32 mouse cellular contexts compared by ENCODE assay signal in the genomic region with DNA sequence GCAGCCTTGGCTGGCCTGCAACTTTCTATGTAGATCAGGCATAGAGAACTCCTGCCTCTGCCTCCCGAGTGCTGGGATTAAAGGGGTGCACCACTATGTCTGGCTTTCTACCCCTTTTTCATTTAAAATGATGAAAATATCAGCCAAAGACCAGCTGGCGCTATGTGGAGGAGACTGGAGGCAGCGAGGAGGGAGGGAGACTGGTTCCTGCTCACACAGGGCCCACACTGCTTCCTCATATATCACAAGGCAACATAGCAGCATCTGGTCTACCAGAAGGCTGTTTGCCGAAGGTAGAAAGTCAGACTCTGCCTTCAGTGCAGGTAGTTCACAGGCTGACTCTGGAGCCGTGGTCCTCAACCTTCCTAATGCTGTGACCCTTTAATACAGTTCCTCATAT. TPM values are rescaled to one million over a fixed set of nuclear protein-coding genes. Genes with fewer than 3 reads are reported as not detected.
DNase-seq lines count a peak whose midpoint lies in the region; TF ChIP-seq lines count a peak whose summit lies in the region.
"Had no signal": no experiment of that assay in that cellular context is flagged by ENCODE, and none has a peak within 500 bp of the region (broad histone marks: within the 10 kb centered on the region; RNA-seq: fewer than 3 reads in every experiment).

No protein-coding gene starts in this region.

- H3K27ac ChIP-seq in layer of hippocampus, adult 2 months = peak overlapping the region; percentile 61
- H3K27ac ChIP-seq in macrophage = peak overlapping the region; percentile 65; the same call in 1 of the 2 replicates
- H3K27ac ChIP-seq: forebrain, embryonic 13.5 days; heart, adult 2 months; hindbrain, embryonic 13.5 days; kidney, postnatal 0 days; limb, embryonic 13.5 days; liver, embryonic 12.5 days; neural tube, embryonic 15.5 days; stomach, embryonic 15.5 days had no signal

- WGBS in macrophage (ENCODE audit: missing documents) = 85% methylated on average over 5 of the region's 5 CpGs

- DNase-seq in layer of hippocampus, adult 2 months (ENCODE audit: low spot score in 2 of 2) = peak; percentile 53 to 68
- no peak for DNase-seq in layer of hippocampus, postnatal 14 days (ENCODE audit: low spot score in 2 of 2)
- peak; percentile 85 for DNase-seq in right cerebral cortex, adult 18-20 months
- no peak for DNase-seq in right cerebral cortex, postnatal 14 days
- no peak for DNase-seq in cerebellum, adult 9-11 months
- no peak for DNase-seq in adipocyte (ENCODE audit: low spot score)
- DNase-seq: adrenal gland, adult 2 months; adrenal gland, postnatal 36 days; B cell, adult 2 months; cerebellum, adult 2 months; cerebellum, postnatal 25 days; heart, adult 2 months; heart, postnatal 4 days; kidney, adult 8-10 months; kidney, postnatal 4 days; liver, postnatal 0 days; lung, postnatal 4 days; midbrain, embryonic 14.5 days; retina, postnatal 1 day; thymus, postnatal 14 days had no signal

- peaks cover 10% of the 10 kb centered on the region; the same call in 1 of the 2 replicates for H3K79me2 ChIP-seq in macrophage (ENCODE audit: inconsistent target)

- no peak overlapping the region for H3K4me3 ChIP-seq in layer of hippocampus, adult 2 months
- H3K4me3 ChIP-seq in macrophage (ENCODE audit: inconsistent target) = no peak overlapping the region
- H3K4me3 ChIP-seq: forebrain, embryonic 13.5 days; heart, adult 2 months; heart, embryonic 12.5 days; hindbrain, embryonic 13.5 days; limb, embryonic 13.5 days; liver, embryonic 12.5 days; neural tube, embryonic 15.5 days; stomach, embryonic 15.5 days had no signal

- TF ChIP-seq CTCF in layer of hippocampus, adult 2 months (conservative IDR thresholded peaks at IDR 0.05) = no peak

- peaks cover 43% of the 10 kb centered on the region for H3K36me3 ChIP-seq in macrophage (ENCODE audit: inconsistent target)

RNA-seq across cellular contexts. Expression of gene Tmem121b, which starts 13.2 kb away (rescaled TPM):
- 10 to 100 TPM; 38.2 to 38.6 TPM for total RNA-seq in layer of hippocampus, adult 2 months (2021)
- total RNA-seq in layer of hippocampus, postnatal 14 days (2021) = 10 to 100 TPM; 41.3 to 42.2 TPM
- under 1 TPM in 2 of 26 experiments, not detected in 24; 0.16 to 0.17 TPM for total RNA-seq in macrophage (2018; cell fraction: chromatin; rRNA removed)
- under 1 TPM in 8 of 26 experiments, not detected in 18; 0.03 to 0.05 (median 0.05) TPM for total RNA-seq in macrophage (2018; cell fraction: cytosol; rRNA removed)
- under 1 TPM in 7 of 26 experiments, not detected in 19; 0.06 to 0.34 (median 0.16) TPM for total RNA-seq in macrophage (2018; cell fraction: nucleus; rRNA removed)
- polyA plus RNA-seq in macrophage (2018) = not detected in 3 replicates
- total RNA-seq: gastrocnemius, adult 8-10 months; heart, adult 2 months; megakaryocyte-erythroid progenitor cell, adult 5-6 weeks had no signal
- polyA plus RNA-seq: heart, adult 2 months; heart, postnatal 0 days; liver, postnatal 0 days had no signal

RNA-seq across cellular contexts. Expression of gene Il17ra, which starts 17.3 kb away (rescaled TPM):
- total RNA-seq in layer of hippocampus, adult 2 months (2021) = 1 to 10 TPM; 6.7 to 8.1 TPM
- total RNA-seq in layer of hippocampus, postnatal 14 days (2021) = 1 to 10 TPM; 5.0 to 6.6 TPM
- 100 to 1,000 TPM in 9 of 26 experiments, 10 to 100 TPM in 17; 16.1 to 338 (median 55.1) TPM for total RNA-seq in macrophage (2018; cell fraction: chromatin; rRNA removed)
- 100 to 1,000 TPM in 2 of 26 experiments, 10 to 100 TPM in 22, 1 to 10 TPM in 2; 6.7 to 150 (median 15.3) TPM for total RNA-seq in macrophage (2018; cell fraction: cytosol; rRNA removed)
- 100 to 1,000 TPM in 9 of 26 experiments, 10 to 100 TPM in 17; 22.5 to 279 (median 75.0) TPM for total RNA-seq in macrophage (2018; cell fraction: nucleus; rRNA removed)
- 11.0 to 16.8 TPM (median 11.8 TPM) in 3 replicates for polyA plus RNA-seq in macrophage (2018)

RNA-seq across cellular contexts. Expression of gene Hdhd5, which starts 50.8 kb away (rescaled TPM):
- 10 to 100 TPM; 32.3 to 40.2 TPM for total RNA-seq in layer of hippocampus, adult 2 months (2021)
- total RNA-seq in layer of hippocampus, postnatal 14 days (2021) = 10 to 100 TPM; 34.2 to 38.1 TPM
- total RNA-seq in macrophage (2018; cell fraction: chromatin; rRNA removed) = 10 to 100 TPM; 14.5 to 56.9 (median 34.4) TPM
- 1 to 10 TPM; 1.8 to 7.5 (median 4.6) TPM for total RNA-seq in macrophage (2018; cell fraction: cytosol; rRNA removed)
- 10 to 100 TPM in 20 of 26 experiments, 1 to 10 TPM in 6; 6.4 to 42.7 (median 19.5) TPM for total RNA-seq in macrophage (2018; cell fraction: nucleus; rRNA removed)
- polyA plus RNA-seq in macrophage (2018) = 4.1 to 8.2 TPM (median 7.3 TPM) in 3 replicates

Comparison
In these comparisons a context has a peak if more than half of its experiments do, and no peak if none do; other contexts are left out.
1. DNase-seq: peak in layer of hippocampus, adult 2 months (2 of 2) and right cerebral cortex, adult 18-20 months (single experiment); none in layer of hippocampus, postnatal 14 days (0 of 2), right cerebral cortex, postnatal 14 days (single experiment), cerebellum, adult 9-11 months (single experiment) and adipocyte (single experiment).